Mouse (Mus musculus) intestine, postnatal 0 days (tissue): Measurements from ENCODE around the gene Polm. TPM values are rescaled to one million over a fixed set of nuclear protein-coding genes. Genes with fewer than 3 reads are reported as not detected.

Experiments used
- ATAC-seq: fragments of 200-750 bp; cut with Nextera tagmentation; 2 replicates; pipeline ENCODE4 v1.8.0; 2017; ENCODE audit warnings: mild to moderate bottlenecking, moderate TSS enrichment, moderate library complexity
- H3K27ac ChIP-seq: fragments of 300-500 bp; sonication (generic); 2 replicates; pipeline ENCODE4 v1.5.1; 2014; ENCODE audit warnings: mild to moderate bottlenecking, low read depth, low read length, moderate library complexity
- H3K27me3 ChIP-seq: fragments of 300-500 bp; sonication (generic); replicated peaks from 2 replicates; pipeline ENCODE4 v1.6.1; 2014; ENCODE audit warnings: low read length, mixed read lengths; ENCODE audit not compliant: control insufficient read depth, insufficient read depth
- H3K36me3 ChIP-seq: fragments of 300-500 bp; sonication (generic); 2 replicates; pipeline ENCODE4 v1.6.1; 2014; ENCODE audit warnings: mild to moderate bottlenecking, moderate library complexity; ENCODE audit not compliant: control insufficient read depth, insufficient read depth
- H3K4me1 ChIP-seq: fragments of 300-500 bp; sonication (generic); replicated peaks from 2 replicates; pipeline ENCODE4 v1.6.1; 2014; ENCODE audit warnings: antibody characterized with exemption, low read length, mixed read lengths; ENCODE audit not compliant: control insufficient read depth, insufficient read depth
- H3K4me2 ChIP-seq: fragments of 300-500 bp; sonication (generic); replicated peaks from 2 replicates; pipeline ENCODE4 v1.6.1; 2014; ENCODE audit warnings: low read depth, mild to moderate bottlenecking, moderate library complexity
- H3K4me3 ChIP-seq: fragments of 300-500 bp; sonication (generic); 2 replicates; pipeline ENCODE4 v1.5.1; 2014; ENCODE audit warnings: low read depth, low read length
- H3K9ac ChIP-seq: fragments of 300-500 bp; sonication (generic); 2 replicates; pipeline ENCODE4 v1.6.1; 2014; ENCODE audit warnings: mild to moderate bottlenecking, low read depth, low read length
- H3K9me3 ChIP-seq: fragments of 300-500 bp; sonication (generic); 2 replicates; pipeline ENCODE4 v1.6.1; 2016; ENCODE audit warnings: mixed run types; ENCODE audit not compliant: control insufficient read depth
- CTCF ChIP-seq: sonication (generic); IDR thresholded peaks from 2 replicates; pipeline ENCODE4 v1.5.1; 2016; ENCODE audit warnings: low read depth, mild to moderate bottlenecking, control low read depth, antibody characterized with exemption, moderate library complexity
- WGBS: fragments of 180-500 bp; shearing (Covaris S2); extraction: QIAGEN DNeasy Blood & Tissue Kit; methylation state at CpG from one replicate; pipeline ENCODE4 v1.1.7; 2014; 5-methylcytosine and 5-hydroxymethylcytosine counted together
- polyA plus RNA-seq: library from polyadenylated mRNA; unstranded; fragments of >200 nt; fragmentation: Nextera tagmentation; extraction: Ambion mirVana; gene quantifications from 2 replicates; pipeline ENCODE4 v1.2.1, GENCODE M21; 2015

The Polm gene
- polyA plus RNA-seq, 1 experiment from 2014 or later: 9.0 TPM

GRCm38 (mm10) chr11:5877921-5878526 lies 40.2 kb upstream of the Polm start, which contains the start of gene Pold2:
Pold2 (minus strand) TSS chr11:5878292.
- peaks cover 22% of the 10 kb centered on the region; the same call in 1 of the 2 replicates for H3K36me3 ChIP-seq
- H3K27ac ChIP-seq: no peak within 1 kb of the TSS
- H3K27me3 ChIP-seq: no peaks in the 10 kb centered on the region
- no peaks in the 10 kb centered on the region for H3K9me3 ChIP-seq
- peak within 1 kb of the TSS; percentile 61 for H3K4me3 ChIP-seq
- no peak for TF ChIP-seq CTCF
- under 1% methylated on average over 52 of the region's 52 CpGs for WGBS
- H3K9ac ChIP-seq: peak within 1 kb of the TSS; percentile 52
- peak; percentile 97 for ATAC-seq
- H3K4me1 ChIP-seq: 0 out of 2 replicates have a peak, but pooled peaks cover 3% of the 10 kb centered on the region
- peak within 1 kb of the TSS; percentile 81 for H3K4me2 ChIP-seq

- peak overlapping the region; percentile 61 for H3K4me3 ChIP-seq
Measured at GRCm38 (mm10) chr11:5877421-5877820, 39.6 kb upstream of the Polm start.

GRCm38 (mm10) chr11:5873192-5873591 lies 35.4 kb upstream of the Polm start:
- no peaks in the 10 kb centered on the region for H3K27me3 ChIP-seq
- no peak overlapping the region for H3K27ac ChIP-seq
- peaks cover 53% of the 10 kb centered on the region for H3K36me3 ChIP-seq
- ATAC-seq: no peak
- H3K9ac ChIP-seq: no peak overlapping the region
- no peak overlapping the region for H3K4me2 ChIP-seq
- no peak overlapping the region for H3K4me3 ChIP-seq
- TF ChIP-seq CTCF: no peak
- 94% methylated on average over 9 of the region's 9 CpGs for WGBS
- no peaks in the 10 kb centered on the region for H3K4me1 ChIP-seq
- H3K9me3 ChIP-seq: no peaks in the 10 kb centered on the region

More at GRCm38 (mm10) chr11:5877421-5877820, 39.6 kb upstream of the Polm start:
- H3K36me3 ChIP-seq: peaks cover 28% of the 10 kb centered on the region; the same call in 1 of the 2 replicates
- ATAC-seq: no peak
- no peaks in the 10 kb centered on the region for H3K27me3 ChIP-seq
- 0 out of 2 replicates have a peak, but pooled peaks cover 3% of the 10 kb centered on the region for H3K4me1 ChIP-seq
- peak overlapping the region; percentile 81 for H3K4me2 ChIP-seq
- H3K9me3 ChIP-seq: no peaks in the 10 kb centered on the region
- no peak overlapping the region for H3K9ac ChIP-seq
- no peak for TF ChIP-seq CTCF
- no peak overlapping the region for H3K27ac ChIP-seq
- WGBS: 4% methylated on average over 5 of the region's 5 CpGs

- Histone ChIP-seq H3K36me3 (peaks cover 53% of the 10 kb centered on the region), H3K4me3 (no peak overlapping the region), H3K27me3 (no peaks in the 10 kb centered on the region), H3K4me1 (no peaks in the 10 kb centered on the region), H3K27ac (no peak overlapping the region), H3K9me3 (no peaks in the 10 kb centered on the region), H3K4me2 (no peak overlapping the region), H3K9ac (no peak overlapping the region)
- 93% methylated on average over 11 of the region's 11 CpGs for WGBS
- no peak for TF ChIP-seq CTCF
- ATAC-seq: no peak
Measured at GRCm38 (mm10) chr11:5872707-5873106, 34.9 kb upstream of the Polm start.

GRCm38 (mm10) chr11:5870069-5870468 lies 32.3 kb upstream of the Polm start:
- no peaks in the 10 kb centered on the region for H3K9me3 ChIP-seq
- TF ChIP-seq CTCF: no peak
- no peak overlapping the region for H3K4me3 ChIP-seq
- H3K36me3 ChIP-seq: peaks cover 52% of the 10 kb centered on the region
- ATAC-seq: no peak
- H3K27me3 ChIP-seq: no peaks in the 10 kb centered on the region
- H3K27ac ChIP-seq: no peak overlapping the region
- no peak overlapping the region for H3K4me2 ChIP-seq
- WGBS: 85% methylated on average over 16 of the region's 16 CpGs
- H3K9ac ChIP-seq: no peak overlapping the region
- H3K4me1 ChIP-seq: no peaks in the 10 kb centered on the region

- no peaks in the 10 kb centered on the region for H3K27me3 ChIP-seq
- no peak for ATAC-seq
- no peaks in the 10 kb centered on the region for H3K9me3 ChIP-seq
- H3K4me2 ChIP-seq: no peak overlapping the region
- no peak overlapping the region for H3K9ac ChIP-seq
- TF ChIP-seq CTCF: no peak
- 93% methylated on average over 16 of the region's 16 CpGs for WGBS
- H3K36me3 ChIP-seq: peaks cover 44% of the 10 kb centered on the region
- no peak overlapping the region for H3K4me3 ChIP-seq
- H3K27ac ChIP-seq: no peak overlapping the region
- H3K4me1 ChIP-seq: no peaks in the 10 kb centered on the region
Measured at GRCm38 (mm10) chr11:5869331-5869730, 31.5 kb upstream of the Polm start.
